Mouse (Mus musculus) kidney, postnatal 0 days (tissue): ENCODE results near the gene Phb. TPM values are rescaled to one million over a fixed set of nuclear protein-coding genes. Genes with fewer than 3 reads are reported as not detected.

Experiments used
- ATAC-seq: fragments of 200-750 bp; cut with Nextera tagmentation; replicated peaks from 2 replicates; pipeline ENCODE4 v1.8.0; 2017; ENCODE audit warnings: low read depth, moderate number of reproducible peaks, moderate TSS enrichment, moderate library complexity; ENCODE audit not compliant: low FRiP score
- DNase-seq: peaks from one replicate; pipeline ENCODE4 v3.0.0-alpha.2; 2016; ENCODE audit warnings: low spot score
- H3K27ac ChIP-seq: fragments of 300-500 bp; sonication (generic); 2 replicates; pipeline ENCODE4 v1.5.1; 2014; ENCODE audit warnings: mild to moderate bottlenecking
- H3K27me3 ChIP-seq: fragments of 300-500 bp; sonication (generic); 2 replicates; pipeline ENCODE4 v1.6.1; 2014; ENCODE audit warnings: low read length, mixed read lengths; ENCODE audit not compliant: insufficient read depth
- H3K36me3 ChIP-seq: fragments of 300-500 bp; sonication (generic); 2 replicates; pipeline ENCODE4 v1.6.1; 2014; ENCODE audit warnings: low read length, mixed read lengths; ENCODE audit not compliant: insufficient read depth
- H3K4me1 ChIP-seq: fragments of 300-500 bp; sonication (generic); replicated peaks from 2 replicates; pipeline ENCODE4 v1.6.1; 2014; ENCODE audit warnings: antibody characterized with exemption, low read length, mixed read lengths; ENCODE audit not compliant: insufficient read depth
- H3K4me2 ChIP-seq: fragments of 300-500 bp; sonication (generic); 2 replicates; pipeline ENCODE4 v1.6.1; 2014; ENCODE audit warnings: mild to moderate bottlenecking, low read length, moderate library complexity, mixed read lengths
- H3K4me3 ChIP-seq: fragments of 300-500 bp; sonication (generic); replicated peaks from 2 replicates; pipeline ENCODE4 v1.5.1; 2014; ENCODE audit warnings: low read depth, low read length
- H3K9ac ChIP-seq: fragments of 300-500 bp; sonication (generic); 2 replicates; pipeline ENCODE4 v1.6.1; 2014; ENCODE audit warnings: low read depth, low read length
- H3K9me3 ChIP-seq: fragments of 300-500 bp; sonication (generic); replicated peaks from 2 replicates; pipeline ENCODE4 v1.6.1; 2016; ENCODE audit warnings: low read length, inconsistent platforms, mixed read lengths
- CTCF ChIP-seq: IDR thresholded peaks from 2 replicates; pipeline ENCODE4 v1.5.1; 2016; ENCODE audit warnings: antibody characterized with exemption, low read depth, mild to moderate bottlenecking, moderate library complexity
- WGBS: fragments of 180-500 bp; shearing (Covaris S2); extraction: QIAGEN DNeasy Blood & Tissue Kit; methylation state at CpG from one replicate; pipeline ENCODE4 v1.1.7; 2014; 5-methylcytosine and 5-hydroxymethylcytosine counted together
- polyA plus RNA-seq: library from polyadenylated mRNA; unstranded; fragments of >200 nt; fragmentation: Nextera tagmentation; extraction: Ambion mirVana; gene quantifications from 2 replicates; pipeline ENCODE4 v1.2.1, GENCODE M21; 2015

Phb gene
- polyA plus RNA-seq, 1 experiment from 2014 or later, result 318 TPM

- TF ChIP-seq CTCF, result no peak
- Histone ChIP-seq H3K4me1 (no peaks in the 10 kb centered on the region; the same call in 1 of the 2 replicates), H3K9ac (peak overlapping the region; percentile 98), H3K36me3 (no peaks in the 10 kb centered on the region), H3K9me3 (no peaks in the 10 kb centered on the region), H3K4me2 (peak overlapping the region; percentile 72), H3K4me3 (peak overlapping the region; percentile 86), H3K27ac (peak overlapping the region; percentile 98), H3K27me3 (no peaks in the 10 kb centered on the region)
- peak; percentile 65 for ATAC-seq
- DNase-seq, result peak; percentile 50
- 1% methylated on average over 18 of the region's 49 CpGs for WGBS
Observed at GRCm38 (mm10) chr11:95713225-95713810, 46.6 kb downstream of the Phb start.

- peak overlapping the region; percentile 86 for H3K4me3 ChIP-seq
- H3K4me1 ChIP-seq, result no peaks in the 10 kb centered on the region; the same call in 1 of the 2 replicates
- H3K27me3 ChIP-seq, result no peaks in the 10 kb centered on the region
- WGBS, result 1% methylated on average over 13 of the region's 13 CpGs
- 0 out of 2 replicates have a peak overlapping the region, but pooled peaks have one; percentile 98 for H3K27ac ChIP-seq
- peak overlapping the region; percentile 72 for H3K4me2 ChIP-seq
- H3K9ac ChIP-seq, result peak overlapping the region; percentile 98
- H3K9me3 ChIP-seq, result no peaks in the 10 kb centered on the region
- no peaks in the 10 kb centered on the region for H3K36me3 ChIP-seq
- ATAC-seq (no peak), DNase-seq (peak; percentile 14)
- TF ChIP-seq CTCF, result no peak
Observed at GRCm38 (mm10) chr11:95713811-95714241, 47.1 kb downstream of the Phb start.

- H3K36me3 ChIP-seq, result no peaks in the 10 kb centered on the region
- H3K4me2 ChIP-seq, result peak overlapping the region; percentile 72
- peak overlapping the region; percentile 98; the same call in 1 of the 2 replicates for H3K9ac ChIP-seq
- no peaks in the 10 kb centered on the region for H3K27me3 ChIP-seq
- ATAC-seq (no peak), DNase-seq (no peak)
- peak overlapping the region; percentile 86 for H3K4me3 ChIP-seq
- H3K27ac ChIP-seq, result no peak overlapping the region
- no peaks in the 10 kb centered on the region; the same call in 1 of the 2 replicates for H3K4me1 ChIP-seq
- no peak for TF ChIP-seq CTCF
- 26% methylated on average over 7 of the region's 7 CpGs for WGBS
- no peaks in the 10 kb centered on the region for H3K9me3 ChIP-seq
Observed at GRCm38 (mm10) chr11:95714411-95714810, 47.7 kb downstream of the Phb start.

GRCm38 (mm10) chr11:95716136-95716535 is 49.4 kb downstream of the Phb start:
- no peaks in the 10 kb centered on the region for H3K9me3 ChIP-seq
- H3K36me3 ChIP-seq, result no peaks in the 10 kb centered on the region
- no peak overlapping the region for H3K4me3 ChIP-seq
- ATAC-seq (no peak), DNase-seq (no peak)
- no peak for TF ChIP-seq CTCF
- no peaks in the 10 kb centered on the region for H3K27me3 ChIP-seq
- H3K27ac ChIP-seq, result no peak overlapping the region
- no peaks in the 10 kb centered on the region; the same call in 1 of the 2 replicates for H3K4me1 ChIP-seq
- 64% methylated on average over 8 of the region's 8 CpGs for WGBS
- no peak overlapping the region for H3K9ac ChIP-seq
- no peak overlapping the region for H3K4me2 ChIP-seq

- ATAC-seq, result no peak
- no peak for TF ChIP-seq CTCF
Observed at GRCm38 (mm10) chr11:95719356-95719755, 52.6 kb downstream of the Phb start.

GRCm38 (mm10) chr11:95723287-95723686 is 56.5 kb downstream of the Phb start, which contains the start of gene B130006D01Rik:
B130006D01Rik (plus strand) TSS chr11:95723587.
- no peak within 1 kb of the TSS for H3K4me2 ChIP-seq

More at GRCm38 (mm10) chr11:95719356-95719755, 52.6 kb downstream of the Phb start:
- Histone ChIP-seq H3K4me1 (no peaks in the 10 kb centered on the region; the same call in 1 of the 2 replicates), H3K27ac (no peak overlapping the region), H3K36me3 (no peaks in the 10 kb centered on the region), H3K27me3 (no peaks in the 10 kb centered on the region), H3K9ac (no peak overlapping the region), H3K4me3 (no peak overlapping the region), H3K4me2 (no peak overlapping the region), H3K9me3 (no peaks in the 10 kb centered on the region)
- no peak for DNase-seq
- WGBS, result 82% methylated on average over 3 of the region's 3 CpGs

More at GRCm38 (mm10) chr11:95723287-95723686, 56.5 kb downstream of the Phb start, which contains the start of gene B130006D01Rik:
- Histone ChIP-seq H3K27me3 (no peaks in the 10 kb centered on the region), H3K9me3 (no peaks in the 10 kb centered on the region), H3K36me3 (no peaks in the 10 kb centered on the region), H3K9ac (no peak within 1 kb of the TSS), H3K4me1 (no peaks in the 10 kb centered on the region), H3K27ac (no peak within 1 kb of the TSS), H3K4me3 (no peak within 1 kb of the TSS)
- TF ChIP-seq CTCF, result no peak
- ATAC-seq (no peak), DNase-seq (no peak)
- WGBS, result 93% methylated on average over 5 of the region's 5 CpGs
